Mouse (Mus musculus): ENCODE results near the gene Kpna7. TPM values are rescaled to one million over a fixed set of nuclear protein-coding genes. Genes with fewer than 3 reads are reported as not detected.

Gene Kpna7
- polyA plus RNA-seq, 1 experiment from 2014 or later = not detected

- no peaks in the 10 kb centered on the region for H3K4me1 ChIP-seq (ENCODE audit: control insufficient read depth, insufficient read depth, low read length)
- no peak for DNase-seq
- H3K9ac ChIP-seq (replicated peaks; ENCODE audit: low read length) = no peak overlapping the region
- ATAC-seq (ENCODE audit: low FRiP score, low TSS enrichment) = no peak
- H3K4me2 ChIP-seq (ENCODE audit: low read length) = no peak overlapping the region
- no peaks in the 10 kb centered on the region for H3K9me3 ChIP-seq (ENCODE audit: control insufficient read depth, low read length)
- no peak overlapping the region for H3K4me3 ChIP-seq (replicated peaks; ENCODE audit: low read depth, low read length)
- no peaks in the 10 kb centered on the region for H3K27me3 ChIP-seq (ENCODE audit: control insufficient read depth, insufficient read depth, low read length)
- 91% methylated on average over 7 of the region's 7 CpGs for WGBS
- no peaks in the 10 kb centered on the region for H3K36me3 ChIP-seq (ENCODE audit: control insufficient read depth, insufficient read depth, low read length)
- no peak overlapping the region for H3K27ac ChIP-seq (replicated peaks; ENCODE audit: low read depth, low read length)
Measured at GRCm38 (mm10) chr5:144954432-144954831, 129.4 kb downstream of the Kpna7 start.

GRCm38 (mm10) chr5:144952592-144952991, 131.2 kb downstream of the Kpna7 start:
- Histone ChIP-seq H3K27me3 (ENCODE audit: control insufficient read depth, insufficient read depth, low read length) (no peaks in the 10 kb centered on the region), H3K4me1 (ENCODE audit: control insufficient read depth, insufficient read depth, low read length) (no peaks in the 10 kb centered on the region), H3K4me3 (replicated peaks; ENCODE audit: low read depth, low read length) (no peak overlapping the region), H3K9ac (replicated peaks; ENCODE audit: low read length) (no peak overlapping the region), H3K4me2 (ENCODE audit: low read length) (no peak overlapping the region), H3K27ac (replicated peaks; ENCODE audit: low read depth, low read length) (no peak overlapping the region), H3K9me3 (ENCODE audit: control insufficient read depth, low read length) (no peaks in the 10 kb centered on the region), H3K36me3 (ENCODE audit: control insufficient read depth, insufficient read depth, low read length) (no peaks in the 10 kb centered on the region)
- ATAC-seq (ENCODE audit: low FRiP score, low TSS enrichment) = no peak
- no peak for DNase-seq
- WGBS = 73% methylated on average over 2 of the region's 2 CpGs

GRCm38 (mm10) chr5:144950428-144951051, 133.3 kb downstream of the Kpna7 start:
- H3K36me3 ChIP-seq (ENCODE audit: control insufficient read depth, insufficient read depth, low read length) = no peaks in the 10 kb centered on the region
- no peak for ATAC-seq (ENCODE audit: low FRiP score, low TSS enrichment)
- H3K27ac ChIP-seq (replicated peaks; ENCODE audit: low read depth, low read length) = no peak overlapping the region
- H3K4me3 ChIP-seq (replicated peaks; ENCODE audit: low read depth, low read length) = no peak overlapping the region
- H3K4me2 ChIP-seq (ENCODE audit: low read length) = no peak overlapping the region
- no peaks in the 10 kb centered on the region for H3K27me3 ChIP-seq (ENCODE audit: control insufficient read depth, insufficient read depth, low read length)
- no peak overlapping the region for H3K9ac ChIP-seq (replicated peaks; ENCODE audit: low read length)
- no peak for DNase-seq
- 93% methylated on average over 5 of the region's 5 CpGs for WGBS
- H3K9me3 ChIP-seq (ENCODE audit: control insufficient read depth, low read length) = no peaks in the 10 kb centered on the region
- H3K4me1 ChIP-seq (ENCODE audit: control insufficient read depth, insufficient read depth, low read length) = no peaks in the 10 kb centered on the region

GRCm38 (mm10) chr5:144949856-144950255, 134.0 kb downstream of the Kpna7 start:
- no peak for DNase-seq
- Histone ChIP-seq H3K36me3 (ENCODE audit: control insufficient read depth, insufficient read depth, low read length) (no peaks in the 10 kb centered on the region), H3K9me3 (ENCODE audit: control insufficient read depth, low read length) (no peaks in the 10 kb centered on the region), H3K4me2 (ENCODE audit: low read length) (no peak overlapping the region), H3K4me3 (replicated peaks; ENCODE audit: low read depth, low read length) (no peak overlapping the region), H3K27ac (replicated peaks; ENCODE audit: low read depth, low read length) (no peak overlapping the region), H3K4me1 (ENCODE audit: control insufficient read depth, insufficient read depth, low read length) (no peaks in the 10 kb centered on the region), H3K27me3 (ENCODE audit: control insufficient read depth, insufficient read depth, low read length) (no peaks in the 10 kb centered on the region), H3K9ac (replicated peaks; ENCODE audit: low read length) (no peak overlapping the region)
- ATAC-seq (ENCODE audit: low FRiP score, low TSS enrichment) = no peak
- WGBS = 88% methylated on average over 4 of the region's 4 CpGs

DNA sequence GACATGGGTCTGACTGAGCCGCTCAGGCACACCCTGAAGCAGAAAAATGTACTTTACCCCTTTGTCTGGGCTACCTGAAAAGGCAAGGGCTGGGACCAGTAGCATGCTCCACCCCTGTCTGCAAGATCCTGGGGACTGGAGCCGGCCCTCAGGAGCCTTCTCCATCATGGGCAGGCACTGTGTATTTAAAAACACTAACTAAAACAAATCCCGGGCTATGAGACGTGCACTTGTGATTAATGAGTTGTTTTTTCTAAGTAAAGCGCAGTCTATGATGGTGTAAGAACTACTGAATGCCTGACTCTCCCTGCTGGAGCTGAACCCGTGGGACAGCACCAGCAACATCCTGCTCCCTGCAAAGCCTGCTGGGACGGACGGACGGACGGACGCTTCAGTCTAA, 135.4 kb downstream of the Kpna7 start:
- no peak for DNase-seq
- ATAC-seq (ENCODE audit: low FRiP score, low TSS enrichment) = no peak
- no peak overlapping the region for H3K27ac ChIP-seq (replicated peaks; ENCODE audit: low read depth, low read length)

GRCm38 (mm10) chr5:144948002-144948401, 135.8 kb downstream of the Kpna7 start:
- DNase-seq = no peak
- H3K4me2 ChIP-seq (ENCODE audit: low read length) = no peak overlapping the region
- H3K36me3 ChIP-seq (ENCODE audit: control insufficient read depth, insufficient read depth, low read length) = no peaks in the 10 kb centered on the region
- no peaks in the 10 kb centered on the region for H3K27me3 ChIP-seq (ENCODE audit: control insufficient read depth, insufficient read depth, low read length)
- 92% methylated on average over 1 of the region's 1 CpGs for WGBS
- no peak overlapping the region for H3K9ac ChIP-seq (replicated peaks; ENCODE audit: low read length)
- no peak for ATAC-seq (ENCODE audit: low FRiP score, low TSS enrichment)
- H3K4me3 ChIP-seq (replicated peaks; ENCODE audit: low read depth, low read length) = no peak overlapping the region
- no peaks in the 10 kb centered on the region for H3K9me3 ChIP-seq (ENCODE audit: control insufficient read depth, low read length)
- H3K27ac ChIP-seq (replicated peaks; ENCODE audit: low read depth, low read length) = no peak overlapping the region
- H3K4me1 ChIP-seq (ENCODE audit: control insufficient read depth, insufficient read depth, low read length) = no peaks in the 10 kb centered on the region

More for the DNA sequence above, 135.4 kb downstream of the Kpna7 start:
- H3K9ac ChIP-seq (replicated peaks; ENCODE audit: low read length) = no peak overlapping the region
- H3K4me2 ChIP-seq (ENCODE audit: low read length) = no peak overlapping the region
- H3K36me3 ChIP-seq (ENCODE audit: control insufficient read depth, insufficient read depth, low read length) = no peaks in the 10 kb centered on the region
- H3K9me3 ChIP-seq (ENCODE audit: control insufficient read depth, low read length) = no peaks in the 10 kb centered on the region
- WGBS = 87% methylated on average over 11 of the region's 11 CpGs
- H3K4me3 ChIP-seq (replicated peaks; ENCODE audit: low read depth, low read length) = no peak overlapping the region
- H3K4me1 ChIP-seq (ENCODE audit: control insufficient read depth, insufficient read depth, low read length) = no peaks in the 10 kb centered on the region
- H3K27me3 ChIP-seq (ENCODE audit: control insufficient read depth, insufficient read depth, low read length) = no peaks in the 10 kb centered on the region

DNA sequence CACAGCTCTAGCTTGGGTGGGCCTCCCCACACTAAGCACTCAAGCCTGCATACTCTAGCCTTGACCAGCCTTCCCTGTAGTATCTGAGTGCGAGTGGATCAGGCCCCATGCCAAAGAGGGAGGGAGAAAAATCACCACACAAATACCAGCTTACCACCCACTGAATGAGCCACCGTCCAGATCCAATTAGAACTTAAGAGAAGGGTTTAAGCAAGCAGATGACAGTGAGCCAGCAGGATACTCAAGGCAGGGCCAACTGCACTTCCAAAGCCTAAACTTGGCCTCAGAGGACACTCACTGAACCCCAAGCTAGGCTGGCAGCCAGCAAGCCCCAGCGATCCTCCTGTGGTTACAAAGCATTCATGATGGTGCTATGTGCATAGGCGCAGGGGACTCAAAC, 137.8 kb downstream of the Kpna7 start:
- 57% methylated on average over 4 of the region's 4 CpGs for WGBS
- H3K9me3 ChIP-seq (ENCODE audit: control insufficient read depth, low read length) = no peaks in the 10 kb centered on the region
- no peak overlapping the region for H3K9ac ChIP-seq (replicated peaks; ENCODE audit: low read length)
- H3K4me1 ChIP-seq (ENCODE audit: control insufficient read depth, insufficient read depth, low read length) = peaks cover 6% of the 10 kb centered on the region
- DNase-seq (peak; percentile 31), ATAC-seq (ENCODE audit: low FRiP score, low TSS enrichment) (no peak)
- H3K36me3 ChIP-seq (ENCODE audit: control insufficient read depth, insufficient read depth, low read length) = no peaks in the 10 kb centered on the region
- no peak overlapping the region for H3K4me3 ChIP-seq (replicated peaks; ENCODE audit: low read depth, low read length)
- H3K27ac ChIP-seq (replicated peaks; ENCODE audit: low read depth, low read length) = no peak overlapping the region
- no peaks in the 10 kb centered on the region for H3K27me3 ChIP-seq (ENCODE audit: control insufficient read depth, insufficient read depth, low read length)
- no peak overlapping the region for H3K4me2 ChIP-seq (ENCODE audit: low read length)

DNA sequence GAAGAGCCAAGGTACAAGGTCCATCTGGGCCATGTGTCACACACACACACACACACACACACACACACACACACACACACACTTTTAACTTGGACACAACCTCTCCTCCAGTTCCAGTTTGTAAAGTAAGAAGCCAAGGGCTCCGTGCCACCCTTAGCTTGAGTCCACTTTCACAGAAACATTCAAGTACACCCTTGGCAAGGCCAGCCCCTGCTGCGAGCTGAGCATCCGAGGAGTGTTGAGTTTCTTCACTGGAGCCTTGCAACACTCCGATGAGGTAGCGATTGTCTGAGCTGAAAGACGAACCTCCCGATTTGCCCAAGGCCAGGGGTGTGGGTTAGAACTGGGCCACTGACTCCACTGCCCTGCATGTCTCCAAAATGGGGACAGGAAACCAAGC, 138.9 kb downstream of the Kpna7 start:
- 91% methylated on average over 7 of the region's 7 CpGs for WGBS
- no peaks in the 10 kb centered on the region for H3K27me3 ChIP-seq (ENCODE audit: control insufficient read depth, insufficient read depth, low read length)
- no peaks in the 10 kb centered on the region for H3K36me3 ChIP-seq (ENCODE audit: control insufficient read depth, insufficient read depth, low read length)
- peaks cover 13% of the 10 kb centered on the region for H3K4me1 ChIP-seq (ENCODE audit: control insufficient read depth, insufficient read depth, low read length)
- H3K9ac ChIP-seq (replicated peaks; ENCODE audit: low read length) = no peak overlapping the region
- no peak for DNase-seq
- no peaks in the 10 kb centered on the region for H3K9me3 ChIP-seq (ENCODE audit: control insufficient read depth, low read length)
- ATAC-seq (ENCODE audit: low FRiP score, low TSS enrichment) = no peak
- H3K27ac ChIP-seq (replicated peaks; ENCODE audit: low read depth, low read length) = no peak overlapping the region
- no peak overlapping the region for H3K4me3 ChIP-seq (replicated peaks; ENCODE audit: low read depth, low read length)
- no peak overlapping the region for H3K4me2 ChIP-seq (ENCODE audit: low read length)

DNA sequence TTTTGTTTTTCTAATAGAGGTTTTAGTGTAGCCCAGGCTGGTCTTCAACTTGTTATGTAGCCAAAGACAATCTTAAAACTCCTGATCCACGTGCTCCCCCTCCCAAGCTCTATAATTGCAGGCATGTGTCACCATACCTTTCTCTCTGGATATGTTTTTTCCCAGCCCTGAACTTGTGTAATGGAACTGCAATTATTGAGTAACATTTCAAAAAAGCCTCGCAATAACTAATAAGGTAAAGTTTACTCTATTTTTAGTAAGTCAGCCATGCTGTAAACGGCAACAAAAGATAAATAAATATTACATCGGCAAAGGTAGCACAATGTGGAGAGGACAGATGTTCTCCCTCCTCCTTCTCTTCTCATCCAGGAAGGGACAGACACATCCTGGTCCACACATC, 139.5 kb downstream of the Kpna7 start:
- no peak overlapping the region for H3K9ac ChIP-seq (replicated peaks; ENCODE audit: low read length)
- no peak overlapping the region for H3K4me2 ChIP-seq (ENCODE audit: low read length)
- WGBS = 88% methylated on average over 4 of the region's 4 CpGs
- no peaks in the 10 kb centered on the region for H3K9me3 ChIP-seq (ENCODE audit: control insufficient read depth, low read length)
- H3K36me3 ChIP-seq (ENCODE audit: control insufficient read depth, insufficient read depth, low read length) = no peaks in the 10 kb centered on the region
- ATAC-seq (ENCODE audit: low FRiP score, low TSS enrichment) (no peak), DNase-seq (no peak)
- no peaks in the 10 kb centered on the region for H3K27me3 ChIP-seq (ENCODE audit: control insufficient read depth, insufficient read depth, low read length)
- no peak overlapping the region for H3K4me3 ChIP-seq (replicated peaks; ENCODE audit: low read depth, low read length)
- peaks cover 13% of the 10 kb centered on the region for H3K4me1 ChIP-seq (ENCODE audit: control insufficient read depth, insufficient read depth, low read length)
- H3K27ac ChIP-seq (replicated peaks; ENCODE audit: low read depth, low read length) = no peak overlapping the region
